Mouse (Mus musculus): ENCODE results near the gene Plscr2. TPM values are rescaled to one million over a fixed set of nuclear protein-coding genes. Genes with fewer than 3 reads are reported as not detected.

Plscr2 gene
- total RNA-seq, 1 experiment from 2014 or later = 16.3 TPM

Small RNA genes within 50 kb of the gene (microRNA-seq; reads per million reads assigned to microRNA genes)
- gene Mir6386 = 0 reads per million in 2 experiments

Other genes starting within 250 kb of the Plscr2 start
- not detected in 2 replicates for gene Plscr5, start 82.7 kb upstream of the Plscr2 start, total RNA-seq (2021)
- 11.0 and 14.5 TPM in 2 replicates for gene Plscr1, start 25.9 kb upstream of the Plscr2 start, total RNA-seq (2021)
- gene 1700057G04Rik, start 33.8 kb downstream of the Plscr2 start, total RNA-seq (2021) = not detected in 2 replicates
- gene Plscr4, start 181.8 kb downstream of the Plscr2 start, total RNA-seq (2021) = 17.5 and 18.1 TPM in 2 replicates